Mouse (Mus musculus) cerebellum, postnatal 14 days (tissue): ENCODE measurements around the gene 1810010H24Rik.
"Not testable (repeated sequence)": the region's sequence is repeated elsewhere in the genome, so short reads cannot be mapped to it uniquely, and the experiment has no call there.

Experiments used
- DNase-seq, 2 experiments: peaks; one replicate each; pipeline ENCODE4 v3.0.0; 2021; ENCODE audit warnings: mixed read lengths in 2 of 2

1810010H24Rik gene

GRCm38 (mm10) chr11:107044321-107044720 is 18.8 kb downstream of the 1810010H24Rik start:
- DNase-seq, result peak; percentile 87 to 88

GRCm38 (mm10) chr11:107045546-107045945 is 20.1 kb downstream of the 1810010H24Rik start:
- DNase-seq, result no peak

- DNase-seq, result no peak
Measured at GRCm38 (mm10) chr11:107046766-107047620, 21.5 kb downstream of the 1810010H24Rik start.

GRCm38 (mm10) chr11:107054870-107055269 is 29.4 kb downstream of the 1810010H24Rik start:
- DNase-seq, result no peak

- DNase-seq, result no peak
Measured at GRCm38 (mm10) chr11:107057391-107057790, 31.9 kb downstream of the 1810010H24Rik start.

GRCm38 (mm10) chr11:107059634-107060033 is 34.2 kb downstream of the 1810010H24Rik start:
- DNase-seq, result not testable (repeated sequence)

GRCm38 (mm10) chr11:107060941-107061340 is 35.5 kb downstream of the 1810010H24Rik start:
- DNase-seq, result no peak

GRCm38 (mm10) chr11:107063067-107063466 is 37.6 kb downstream of the 1810010H24Rik start:
- DNase-seq, result no peak

- no peak for DNase-seq
Measured at GRCm38 (mm10) chr11:107064590-107064989, 39.1 kb downstream of the 1810010H24Rik start.

- no peak for DNase-seq
Measured at GRCm38 (mm10) chr11:107065216-107065785, 39.8 kb downstream of the 1810010H24Rik start.
